Mouse (Mus musculus) cerebellum, postnatal 14 days (tissue): Measurements from ENCODE around the gene Hist2h3c1.
"Not testable (repeated sequence)": the region's sequence is repeated elsewhere in the genome, so short reads cannot be mapped to it uniquely, and the experiment has no call there.

Experiments used
- DNase-seq, 2 experiments: peaks; one replicate each; pipeline ENCODE4 v3.0.0; 2021; ENCODE audit warnings: mixed read lengths in 2 of 2

Hist2h3c1 gene

GRCm38 (mm10) chr3:96246427-96246856 is at the start of gene Hist2h3c1:
Hist2h3c1 (plus strand) TSS chr3:96246685.
- DNase-seq: not testable (repeated sequence)

GRCm38 (mm10) chr3:96197129-96197749 is 49.2 kb upstream of the Hist2h3c1 start:
- peak; percentile 90 to 92 for DNase-seq

GRCm38 (mm10) chr3:96198181-96198580 is 48.3 kb upstream of the Hist2h3c1 start:
- no peak for DNase-seq

- not testable (repeated sequence) for DNase-seq
Observed at GRCm38 (mm10) chr3:96198601-96199251, 47.8 kb upstream of the Hist2h3c1 start.

GRCm38 (mm10) chr3:96199731-96200130 is 46.8 kb upstream of the Hist2h3c1 start:
- no peak for DNase-seq

GRCm38 (mm10) chr3:96207819-96208218 is 38.7 kb upstream of the Hist2h3c1 start:
- no peak for DNase-seq

- DNase-seq: peak in 1 of 2 experiments; percentile 45
Observed at GRCm38 (mm10) chr3:96209242-96209641, 37.2 kb upstream of the Hist2h3c1 start.

DNA sequence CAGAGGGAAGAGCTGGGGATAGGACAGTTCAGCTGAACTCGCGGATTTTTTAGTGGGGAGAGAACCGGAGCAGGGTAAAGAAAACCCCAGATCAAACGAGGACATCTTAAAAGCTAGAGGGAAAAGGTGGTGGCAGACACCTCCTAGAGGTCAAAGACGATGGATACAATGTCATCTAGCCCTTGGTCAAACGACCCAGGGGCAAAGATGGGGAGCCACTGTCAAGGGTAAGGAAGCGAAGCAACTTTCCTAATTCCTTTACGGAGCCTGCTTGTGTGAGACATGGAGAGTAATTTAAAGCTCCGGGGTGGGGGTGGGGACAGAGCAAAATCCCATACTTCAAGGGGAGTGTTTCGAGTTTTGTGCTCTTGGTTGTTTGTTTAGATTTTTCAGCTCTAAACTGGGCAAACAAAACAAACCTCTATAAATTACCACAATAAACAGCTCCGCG is 27.3 kb upstream of the Hist2h3c1 start:
- DNase-seq: peak; percentile 46 to 57

GRCm38 (mm10) chr3:96219661-96220130 is 26.8 kb upstream of the Hist2h3c1 start, which contains the start of the genes Bola1 and Hist2h2ab:
Bola1 (minus strand) TSS chr3:96219709.
Hist2h2ab (plus strand) TSS chr3:96219865.
- peak; percentile 69 to 80 for DNase-seq

- not testable (repeated sequence) for DNase-seq
Observed at GRCm38 (mm10) chr3:96220131-96220764, 26.2 kb upstream of the Hist2h3c1 start.

DNA sequence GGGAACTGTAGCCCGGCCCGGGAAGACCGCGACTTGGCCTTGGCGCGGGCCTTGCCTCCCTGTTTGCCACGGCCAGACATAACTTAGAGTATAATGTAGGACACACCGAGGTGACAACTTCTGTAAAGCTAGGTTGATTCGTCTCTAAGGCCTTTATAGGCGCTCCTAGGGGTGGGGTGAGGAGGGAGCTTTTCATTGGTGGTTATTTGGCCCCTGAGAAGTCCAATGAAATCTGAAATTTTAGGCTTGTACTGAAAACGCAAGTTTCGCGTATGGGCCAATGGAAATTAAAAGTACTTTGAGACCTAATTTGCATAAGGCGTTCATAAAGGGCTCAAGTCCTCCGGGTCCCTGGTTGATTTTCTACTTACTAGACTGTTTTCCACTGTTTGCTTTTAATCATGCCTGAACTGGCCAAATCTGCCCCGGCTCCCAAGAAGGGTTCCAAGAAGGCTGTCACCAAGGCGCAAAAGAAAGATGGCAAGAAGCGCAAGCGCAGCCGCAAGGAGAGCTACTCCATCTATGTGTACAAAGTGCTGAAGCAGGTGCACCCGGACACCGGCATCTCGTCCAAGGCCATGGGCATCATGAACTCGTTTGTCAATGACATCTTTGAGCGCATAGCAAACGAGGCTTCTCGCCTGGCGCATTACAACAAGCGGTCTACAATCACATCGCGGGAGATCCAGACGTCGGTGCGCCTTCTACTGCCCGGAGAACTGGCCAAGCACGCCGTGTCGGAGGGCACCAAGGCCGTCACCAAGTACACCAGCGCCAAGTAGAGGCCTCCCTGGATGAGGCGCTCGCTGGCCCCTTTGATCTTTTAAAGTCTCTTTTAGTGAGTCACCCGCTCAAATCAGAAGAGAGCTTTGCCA is 25.5 kb upstream of the Hist2h3c1 start, which contains the start of the genes Hist2h2ac and Hist2h2be:
Hist2h2ac (minus strand) TSS at position 116 of the 875 bp plus-strand sequence.
Hist2h2be (plus strand) TSS at position 355 of the 875 bp plus-strand sequence.
- DNase-seq: peak; percentile 73 to 83

DNA sequence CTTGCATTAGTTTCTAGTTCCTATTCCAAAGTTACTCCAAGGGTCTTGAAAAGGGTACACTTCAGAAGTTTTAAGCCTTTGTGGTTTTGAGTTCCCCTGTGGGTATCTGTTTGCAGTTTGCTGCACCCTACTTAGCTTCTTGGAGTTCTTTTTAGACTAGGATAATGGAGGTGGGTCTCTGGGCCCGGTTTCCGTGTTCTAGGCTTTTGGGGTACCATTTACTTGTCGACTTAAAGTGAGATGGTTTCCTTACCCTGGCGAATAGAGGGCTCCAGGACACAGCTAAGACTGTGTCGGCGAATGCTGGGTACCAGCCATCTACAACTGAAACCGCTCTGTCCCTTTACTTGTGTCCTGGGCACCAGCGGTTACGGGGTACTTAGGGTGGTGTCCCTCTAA is 24.8 kb upstream of the Hist2h3c1 start:
- DNase-seq: peak in 1 of 2 experiments; percentile 30

DNA sequence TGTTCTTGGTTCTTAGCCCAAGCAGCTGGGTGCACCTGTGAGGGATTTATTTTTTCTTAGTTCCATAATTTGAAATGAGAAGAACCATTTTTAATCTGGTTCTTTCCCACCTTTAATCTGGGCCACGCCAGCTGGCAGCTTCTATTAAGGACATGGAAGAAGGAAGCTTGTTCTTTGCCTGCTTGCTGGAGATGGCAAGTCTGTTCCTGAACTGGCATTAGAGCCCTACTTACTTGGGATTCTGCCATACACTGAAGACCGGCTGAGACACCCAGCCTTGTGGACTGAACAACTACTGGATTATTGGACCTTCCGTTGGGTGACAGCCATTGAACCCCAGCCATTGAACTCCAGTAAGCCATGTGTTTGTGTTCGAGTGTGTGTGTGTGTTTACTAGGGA is 23.7 kb upstream of the Hist2h3c1 start:
- no peak for DNase-seq

- DNase-seq: no peak
Observed at GRCm38 (mm10) chr3:96225421-96225820, 21.1 kb upstream of the Hist2h3c1 start.

GRCm38 (mm10) chr3:96226695-96227648 is 19.5 kb upstream of the Hist2h3c1 start:
- DNase-seq: no peak

GRCm38 (mm10) chr3:96228828-96229227 is 17.7 kb upstream of the Hist2h3c1 start:
- DNase-seq: no peak

- no peak for DNase-seq
Observed at GRCm38 (mm10) chr3:96230404-96230803, 16.1 kb upstream of the Hist2h3c1 start.

GRCm38 (mm10) chr3:96230910-96231757 is 15.4 kb upstream of the Hist2h3c1 start:
- no peak for DNase-seq

DNA sequence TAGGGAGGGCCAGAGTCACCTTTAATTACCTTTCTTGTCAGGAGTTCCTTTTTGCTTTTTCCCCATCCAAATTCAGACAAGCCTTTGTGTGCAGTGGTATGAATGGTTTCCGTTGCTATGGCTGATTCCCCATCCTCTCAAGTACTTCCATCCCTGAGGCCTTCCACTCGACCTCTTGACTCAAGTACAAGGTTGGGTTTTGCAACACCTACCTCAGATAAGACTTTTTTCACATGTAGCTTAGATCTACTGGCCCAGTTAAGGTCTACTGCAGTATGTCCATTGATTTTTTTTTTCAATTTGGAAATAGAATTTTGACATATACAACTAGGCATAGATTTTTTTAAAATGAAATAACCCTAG is 14.7 kb upstream of the Hist2h3c1 start:
- DNase-seq: no peak

DNA sequence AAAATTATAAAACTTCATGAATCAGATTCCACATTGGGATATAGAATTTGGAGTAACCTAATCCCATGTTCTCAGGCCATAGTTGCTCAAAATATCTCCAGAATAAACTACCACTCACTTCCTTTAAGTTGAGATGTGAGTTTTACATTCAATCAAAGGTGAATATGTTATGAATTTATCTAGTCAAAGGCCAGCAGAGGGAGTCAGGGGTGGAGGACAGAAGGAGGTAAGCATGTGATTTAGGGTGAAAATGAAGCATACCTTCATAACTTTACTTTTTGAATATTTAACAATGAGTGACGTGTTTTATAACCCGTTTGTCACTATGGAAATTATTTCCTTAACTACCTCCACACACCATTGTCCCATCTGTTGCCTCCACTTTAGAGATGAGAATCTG is 11.6 kb upstream of the Hist2h3c1 start:
- DNase-seq: no peak
